Mouse (Mus musculus): ENCODE results near the gene Fmnl2. TPM values are rescaled to one million over a fixed set of nuclear protein-coding genes. Genes with fewer than 3 reads are reported as not detected.

Fmnl2 gene
- total RNA-seq (2022): 10 to 100 TPM; 43.9 to 45.7 (median 44.3) TPM

DNA sequence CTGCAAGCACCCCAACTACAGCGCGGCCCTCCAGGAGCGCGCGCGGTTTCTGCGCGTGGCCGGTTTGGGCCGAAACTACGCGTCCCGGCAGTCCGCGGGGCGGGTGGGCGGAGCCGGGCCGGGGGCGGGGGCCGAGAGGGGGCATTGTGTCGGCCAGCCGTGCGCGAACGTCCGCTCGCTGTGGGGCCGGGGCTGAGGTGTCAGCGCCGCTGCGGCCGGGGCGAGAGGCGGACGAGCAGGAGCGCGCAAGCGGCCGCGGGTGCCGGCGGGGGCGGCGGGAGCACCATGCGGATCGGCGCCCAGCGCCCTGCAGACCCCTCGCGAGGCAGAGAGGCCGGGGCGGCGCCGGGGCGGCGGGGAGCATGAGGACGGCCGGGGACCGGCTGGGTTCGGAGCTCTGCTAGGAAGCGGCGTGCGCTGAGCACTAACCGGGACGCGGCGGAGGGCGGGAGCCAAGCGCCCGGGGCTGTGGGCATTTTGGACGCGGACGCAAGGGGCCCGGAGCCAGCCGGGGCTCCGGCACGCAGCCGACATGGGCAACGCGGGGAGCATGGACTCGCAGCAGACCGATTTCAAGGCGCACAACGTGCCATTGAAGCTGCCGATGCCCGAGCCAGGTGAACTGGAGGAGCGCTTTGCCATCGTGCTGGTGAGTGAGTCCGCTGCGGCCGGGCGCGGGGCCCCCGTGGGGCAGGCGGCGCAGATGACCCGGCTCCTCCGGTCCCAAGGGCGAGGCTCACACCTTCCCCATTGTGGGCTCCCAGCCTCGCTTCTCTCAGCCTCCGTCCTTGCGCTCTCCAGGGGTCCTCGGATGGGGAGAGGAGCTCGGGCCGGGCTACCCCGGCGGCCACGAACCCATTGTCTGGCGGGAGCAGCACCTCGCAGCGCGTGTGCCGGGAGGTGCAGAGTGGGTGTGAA is at the start of gene Fmnl2:
TSS of gene Fmnl2 (plus strand) at position 250 of the 918 bp plus-strand sequence.
- DNase-seq (ENCODE audit: low spot score in 2 of 2): peak; percentile 41 to 56

DNA sequence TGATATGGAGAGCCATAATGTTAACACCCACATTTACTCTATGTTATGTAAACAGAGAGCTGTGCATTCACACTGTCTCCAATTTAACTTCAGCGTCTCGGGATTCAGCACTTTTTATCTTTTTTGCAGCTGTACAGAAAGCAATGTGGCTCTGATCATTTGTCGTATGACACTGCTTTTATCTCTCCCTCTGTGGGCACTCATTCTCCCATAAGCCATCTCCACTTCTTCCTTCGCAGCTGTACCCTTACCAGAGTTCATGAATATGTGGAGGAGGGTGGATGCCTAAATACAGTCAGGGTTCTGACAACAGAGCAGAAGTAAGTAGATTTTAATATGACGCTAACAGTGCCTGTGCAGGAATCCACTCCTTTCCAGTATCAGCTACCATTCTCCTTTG is 47.7 kb upstream of the Fmnl2 start:
- no peak for DNase-seq (ENCODE audit: low spot score in 2 of 2)

- peak in 1 of 2 experiments; percentile 7 for DNase-seq (ENCODE audit: low spot score in 2 of 2)
Measured at GRCm38 (mm10) chr2:52811691-52812090, 46.0 kb upstream of the Fmnl2 start.

GRCm38 (mm10) chr2:52817341-52817740 is 40.3 kb upstream of the Fmnl2 start:
- DNase-seq (ENCODE audit: low spot score in 2 of 2): peak; percentile 13 to 18

DNA sequence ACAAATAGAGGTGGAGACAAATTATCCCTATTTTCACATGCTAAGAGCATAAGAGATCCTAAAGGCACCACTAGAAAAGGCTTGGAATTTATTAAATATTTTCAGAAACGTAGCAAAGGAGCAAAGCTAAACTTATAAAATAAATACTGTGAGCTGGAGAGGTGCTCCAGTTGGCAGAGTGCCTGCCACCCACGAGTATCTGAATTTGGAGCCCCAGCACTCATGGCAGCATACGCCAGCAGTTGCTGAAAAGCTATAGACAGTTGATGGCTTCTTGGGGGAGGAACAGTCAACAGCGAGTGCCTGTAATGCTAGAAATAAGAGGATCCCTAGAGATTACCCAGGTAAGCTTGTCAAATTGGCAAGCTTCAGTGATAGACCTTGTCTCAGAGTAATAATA is 38.7 kb upstream of the Fmnl2 start:
- no peak for DNase-seq (ENCODE audit: low spot score in 2 of 2)

GRCm38 (mm10) chr2:52822214-52822613 is 35.4 kb upstream of the Fmnl2 start:
- no peak for DNase-seq (ENCODE audit: low spot score in 2 of 2)

DNA sequence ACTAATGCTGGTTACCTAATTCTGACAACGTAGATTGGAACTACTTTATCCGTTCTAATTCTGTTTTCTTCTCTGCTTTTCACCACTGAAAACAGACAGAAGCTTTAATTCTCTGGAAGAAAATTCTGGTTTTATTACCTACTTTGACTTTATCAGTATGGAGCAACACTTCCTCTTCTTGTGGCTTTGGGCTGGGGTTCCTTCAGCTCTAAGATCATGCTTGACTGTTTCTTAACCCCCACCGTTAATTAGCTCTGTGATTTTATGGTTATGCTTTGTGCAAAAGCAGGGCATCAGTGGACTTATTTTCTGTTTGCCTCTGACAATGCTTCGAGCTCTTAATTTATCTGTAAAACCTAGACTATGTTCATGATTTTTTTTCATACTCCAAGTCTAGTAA is 29.6 kb upstream of the Fmnl2 start:
- no peak for DNase-seq (ENCODE audit: low spot score in 2 of 2)

DNA sequence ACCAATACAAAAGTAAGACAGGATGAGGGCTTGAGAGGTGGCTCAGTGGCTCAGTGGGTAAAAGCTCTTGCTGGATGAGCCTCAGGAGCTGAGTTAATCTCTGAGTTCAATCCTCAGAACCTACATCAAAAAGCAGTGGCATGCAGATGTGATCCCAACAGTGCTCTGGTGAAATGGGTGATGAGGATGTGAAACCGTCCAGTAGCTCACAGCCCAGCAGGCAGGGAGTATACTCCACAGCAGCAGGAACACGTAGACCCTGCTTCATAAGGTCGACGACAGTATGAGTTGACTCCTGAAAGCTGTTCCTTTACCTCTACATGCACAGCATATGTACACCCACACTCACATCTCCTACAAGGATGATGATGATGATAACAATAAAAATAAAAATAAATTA is 27.1 kb upstream of the Fmnl2 start:
- DNase-seq (ENCODE audit: low spot score in 2 of 2): no peak

DNA sequence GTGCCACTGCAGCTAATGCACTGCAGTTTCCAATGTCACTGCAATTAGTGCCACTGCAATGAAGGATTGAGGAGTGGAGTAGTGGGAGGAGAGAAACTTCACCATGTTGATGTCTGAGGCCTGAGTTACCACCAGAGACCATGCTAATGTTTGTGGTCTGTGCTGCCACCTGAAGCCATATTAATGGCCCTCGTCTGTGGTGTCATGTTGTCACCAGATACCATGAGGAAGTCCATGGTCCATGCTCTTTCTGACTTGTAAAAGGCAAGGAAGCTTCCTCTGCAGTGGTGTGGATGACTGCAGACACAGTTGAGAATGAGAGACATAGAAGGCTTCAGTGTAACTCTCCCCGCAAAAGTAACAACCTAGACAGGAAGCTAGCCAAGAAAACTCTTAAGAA is 26.1 kb upstream of the Fmnl2 start:
- no peak for DNase-seq (ENCODE audit: low spot score in 2 of 2)

DNA sequence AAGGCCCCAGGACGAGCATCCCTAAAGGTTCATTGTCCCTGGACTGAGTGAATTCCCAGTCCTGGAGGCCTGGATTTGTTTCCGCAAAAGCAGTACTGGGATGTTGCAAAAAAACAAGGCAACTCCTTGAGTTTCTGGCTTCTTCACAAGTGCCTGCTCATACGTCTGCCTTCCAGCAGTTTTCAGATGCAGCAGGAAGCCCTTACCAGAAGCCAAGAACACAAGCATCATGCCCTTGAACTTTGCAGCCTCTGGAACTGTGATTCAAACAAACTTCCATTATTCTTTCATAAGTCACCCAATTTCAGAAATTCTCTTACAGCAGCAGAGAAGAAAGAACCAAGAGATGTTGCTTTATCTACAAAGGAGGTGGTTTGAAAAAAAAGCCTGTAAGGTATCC is 21.9 kb upstream of the Fmnl2 start:
- DNase-seq (ENCODE audit: low spot score in 2 of 2): no peak

DNA sequence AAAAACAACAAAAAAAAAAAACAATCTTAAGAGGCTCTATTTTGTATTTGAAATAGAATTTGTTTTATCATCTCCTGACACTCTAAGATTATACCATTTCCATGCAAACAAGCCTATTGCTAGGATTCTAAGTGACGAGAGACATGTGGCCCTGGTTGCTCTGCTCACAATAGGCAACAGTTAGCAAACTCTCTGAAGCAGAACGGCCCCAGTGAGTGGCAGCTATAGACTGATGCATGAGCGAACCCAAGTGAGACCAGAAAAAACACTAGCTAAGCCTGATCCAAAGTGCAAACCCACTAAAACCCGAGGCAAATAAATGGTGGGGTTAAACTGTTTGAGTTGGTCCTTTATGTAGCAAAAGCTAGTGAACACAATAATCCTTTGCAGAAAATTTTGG is 18.6 kb upstream of the Fmnl2 start:
- no peak for DNase-seq (ENCODE audit: low spot score in 2 of 2)

GRCm38 (mm10) chr2:52839868-52840267 is 17.8 kb upstream of the Fmnl2 start:
- no peak for DNase-seq (ENCODE audit: low spot score in 2 of 2)

GRCm38 (mm10) chr2:52843861-52844260 is 13.8 kb upstream of the Fmnl2 start:
- DNase-seq (ENCODE audit: low spot score in 2 of 2): no peak

GRCm38 (mm10) chr2:52844936-52845752 is 12.5 kb upstream of the Fmnl2 start:
- DNase-seq (ENCODE audit: low spot score in 2 of 2): no peak

DNA sequence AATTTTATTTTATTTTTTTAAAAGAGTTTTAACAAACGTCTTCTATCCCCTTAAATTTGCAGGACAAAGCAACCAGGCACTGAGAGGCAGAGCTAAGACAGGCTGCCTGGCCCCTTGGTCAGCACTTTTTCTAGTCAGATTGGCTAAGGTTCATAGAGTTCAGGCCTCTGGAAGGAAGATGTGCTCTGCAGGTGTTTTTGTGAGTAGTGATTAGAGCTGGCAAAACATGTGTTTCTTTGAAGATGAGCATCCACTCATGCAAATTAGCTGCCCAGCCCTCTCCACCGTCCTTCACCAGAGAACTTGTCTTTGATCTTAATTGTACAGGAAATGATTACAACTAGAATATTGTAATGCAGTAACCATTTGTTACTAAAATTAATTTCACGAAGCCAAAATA is 11.2 kb upstream of the Fmnl2 start:
- no peak for DNase-seq (ENCODE audit: low spot score in 2 of 2)

DNA sequence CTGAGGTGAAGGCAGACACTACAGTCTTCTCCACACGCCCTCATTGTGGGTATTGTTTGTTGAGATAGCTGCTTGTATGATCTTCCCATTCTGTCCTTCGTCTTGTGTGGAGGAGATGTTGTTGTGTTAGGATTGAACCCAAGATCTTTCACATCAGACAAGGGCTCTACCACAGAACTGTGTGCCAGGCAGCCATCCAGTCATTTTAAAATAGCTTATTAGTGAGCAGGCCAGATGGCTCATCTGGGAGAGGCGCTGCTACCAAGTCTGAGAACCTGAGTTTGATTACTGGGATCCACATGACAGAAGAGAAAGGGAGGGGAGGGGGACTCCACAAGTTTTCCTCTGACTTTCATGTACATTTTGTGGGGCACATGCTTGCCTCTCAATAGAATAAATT is 8.6 kb upstream of the Fmnl2 start:
- DNase-seq (ENCODE audit: low spot score in 2 of 2): no peak

GRCm38 (mm10) chr2:52858529-52859465 is 1.1 kb downstream of the Fmnl2 start:
- DNase-seq (ENCODE audit: low spot score in 2 of 2): peak in 1 of 2 experiments; percentile 22

- no peak for DNase-seq (ENCODE audit: low spot score in 2 of 2)
Measured at GRCm38 (mm10) chr2:52859466-52859840, 1.8 kb downstream of the Fmnl2 start.

DNA sequence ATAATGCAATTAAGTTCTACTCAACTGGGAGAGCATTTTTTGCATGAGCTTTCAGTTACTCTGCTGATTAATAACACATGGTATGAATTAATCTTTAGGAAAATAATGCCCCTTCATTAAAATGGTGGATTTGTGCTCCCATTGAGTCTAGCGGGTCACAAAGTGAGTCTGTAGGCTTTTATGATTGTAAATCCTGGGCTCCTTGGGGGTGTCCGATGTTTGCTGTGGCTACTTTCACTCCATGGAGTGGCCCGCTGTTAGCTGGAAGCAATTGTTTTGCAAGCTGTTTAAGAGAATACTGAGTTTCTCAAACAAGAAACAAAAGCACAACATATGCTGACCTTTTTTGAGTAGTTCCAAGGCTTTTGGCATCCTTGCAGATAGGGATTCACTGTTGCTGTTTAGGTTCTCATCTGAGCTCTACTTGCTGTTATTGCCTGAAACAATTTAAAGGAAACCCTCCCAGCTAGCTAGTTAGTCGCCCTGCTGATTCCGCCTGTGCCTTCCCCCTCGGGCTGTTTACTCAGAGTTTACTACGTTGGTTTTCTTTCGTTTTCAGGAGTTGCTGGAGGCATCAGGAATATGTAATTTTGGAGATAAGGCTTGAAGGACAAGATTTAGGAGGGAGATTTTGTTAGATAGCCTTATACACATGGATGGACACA is 2.6 kb downstream of the Fmnl2 start:
- DNase-seq (ENCODE audit: low spot score in 2 of 2): no peak

DNA sequence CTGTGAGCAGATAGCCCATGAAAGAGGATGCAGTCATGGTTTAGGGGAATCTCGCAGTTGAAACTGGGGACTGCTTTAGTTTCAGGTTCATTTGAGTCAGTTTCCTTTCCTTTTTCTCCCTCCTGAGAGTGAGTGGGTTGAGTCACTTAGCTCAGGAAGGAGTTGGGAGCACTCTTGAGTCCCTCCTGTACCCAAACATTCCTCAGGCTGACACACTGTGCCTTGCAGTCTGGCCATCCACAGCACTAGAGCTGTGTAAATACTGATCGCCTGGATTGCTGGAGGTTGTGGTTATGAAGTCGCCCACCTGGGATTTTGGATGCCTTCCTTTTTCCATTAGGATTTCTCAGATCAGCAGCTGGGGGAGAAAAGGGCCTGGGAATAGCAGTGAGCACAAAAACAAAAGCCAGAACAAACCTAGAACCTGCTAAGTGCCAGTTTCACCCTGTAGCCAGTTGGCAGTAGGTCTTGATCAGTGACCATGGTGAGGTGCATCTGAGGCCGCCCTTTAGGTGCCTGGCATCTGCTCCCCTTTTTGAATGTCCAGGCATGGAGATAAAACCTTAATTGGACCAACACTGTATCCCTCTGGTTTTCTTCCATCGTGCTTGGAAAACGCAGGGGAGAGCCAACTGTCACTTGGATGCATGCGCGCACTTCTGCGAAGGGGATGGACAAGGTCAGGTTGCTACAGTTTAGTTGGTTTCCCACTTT is 4.5 kb downstream of the Fmnl2 start:
- DNase-seq (ENCODE audit: low spot score in 2 of 2): no peak
